Mouse (Mus musculus) embryonic facial prominence, embryonic 11.5 days (tissue): ENCODE results near the gene Bcl9l. TPM values are rescaled to one million over a fixed set of nuclear protein-coding genes. Genes with fewer than 3 reads are reported as not detected.
A peak's percentile ranks its signal among the peaks of the same experiment; 100 is the strongest.

Source experiments
- ATAC-seq: fragments of 200-750 bp; cut with Nextera tagmentation; replicated peaks from 2 replicates; pipeline ENCODE4 v1.8.0; 2017; ENCODE audit warnings: low read depth; ENCODE audit not compliant: insufficient number of reproducible peaks, low FRiP score, low TSS enrichment
- DNase-seq: peaks from one replicate; pipeline ENCODE4 v3.0.0-alpha.2; 2015; ENCODE audit warnings: low spot score
- H3K27ac ChIP-seq: fragments of 300-500 bp; sonication (generic); replicated peaks from 2 replicates; pipeline ENCODE4 v1.5.1; 2014; ENCODE audit warnings: mild to moderate bottlenecking, low read depth, low read length, control low read depth
- H3K27me3 ChIP-seq: fragments of 300-500 bp; sonication (generic); 2 replicates; pipeline ENCODE4 v1.6.1; 2014; ENCODE audit warnings: mild to moderate bottlenecking, low read length, moderate library complexity, mixed read lengths; ENCODE audit not compliant: control insufficient read depth, insufficient read depth
- H3K36me3 ChIP-seq: fragments of 300-500 bp; sonication (generic); replicated peaks from 2 replicates; pipeline ENCODE4 v1.6.1; 2014; ENCODE audit warnings: low read depth, mild to moderate bottlenecking, low read length, moderate library complexity, mixed read lengths; ENCODE audit not compliant: control insufficient read depth, insufficient read depth
- H3K4me1 ChIP-seq: fragments of 300-500 bp; sonication (generic); 2 replicates; pipeline ENCODE4 v1.6.1; 2014; ENCODE audit warnings: low read length, mixed read lengths; ENCODE audit not compliant: control insufficient read depth, insufficient read depth
- H3K4me2 ChIP-seq: fragments of 300-500 bp; sonication (generic); 2 replicates; pipeline ENCODE4 v1.6.1; 2014; ENCODE audit warnings: low read depth, mild to moderate bottlenecking, control low read depth, low read length, moderate library complexity
- H3K4me3 ChIP-seq: fragments of 300-500 bp; sonication (generic); 2 replicates; pipeline ENCODE4 v1.5.1; 2014; ENCODE audit warnings: low read depth, low read length, control low read depth
- H3K9ac ChIP-seq: fragments of 300-500 bp; sonication (generic); replicated peaks from 2 replicates; pipeline ENCODE4 v1.6.1; 2014; ENCODE audit warnings: mild to moderate bottlenecking, control low read depth, low read length
- H3K9me3 ChIP-seq: fragments of 300-500 bp; sonication (generic); replicated peaks from 2 replicates; pipeline ENCODE4 v1.6.1; 2016; ENCODE audit warnings: mild to moderate bottlenecking, low read length, inconsistent platforms, mixed read lengths; ENCODE audit not compliant: control insufficient read depth
- WGBS: fragments of 180-500 bp; shearing (Covaris S2); extraction: QIAGEN DNeasy Blood & Tissue Kit; methylation state at CpG from one replicate; pipeline ENCODE4 v1.1.7; 2014; 5-methylcytosine and 5-hydroxymethylcytosine counted together
- polyA plus RNA-seq: library from polyadenylated mRNA; unstranded; fragments of >200 nt; fragmentation: Nextera tagmentation; extraction: Ambion mirVana; gene quantifications from 2 replicates; pipeline ENCODE4 v1.2.1, GENCODE M21; 2014

Bcl9l gene
- polyA plus RNA-seq, 1 experiment from 2014 or later: 10.3 TPM

- ATAC-seq (no peak), DNase-seq (peak; percentile 65)
- 18% methylated on average over 10 of the region's 10 CpGs for WGBS
- Histone ChIP-seq H3K4me1 (peaks cover 23% of the 10 kb centered on the region), H3K27me3 (no peaks in the 10 kb centered on the region), H3K4me2 (peak overlapping the region; percentile 34; the same call in 1 of the 2 replicates), H3K4me3 (peak overlapping the region; percentile 23), H3K36me3 (peaks cover 6% of the 10 kb centered on the region), H3K9me3 (no peaks in the 10 kb centered on the region), H3K27ac (peak overlapping the region; percentile 92), H3K9ac (no peak overlapping the region)
Measured at GRCm38 (mm10) chr9:44501206-44501879, 18.7 kb downstream of the Bcl9l start.

DNA sequence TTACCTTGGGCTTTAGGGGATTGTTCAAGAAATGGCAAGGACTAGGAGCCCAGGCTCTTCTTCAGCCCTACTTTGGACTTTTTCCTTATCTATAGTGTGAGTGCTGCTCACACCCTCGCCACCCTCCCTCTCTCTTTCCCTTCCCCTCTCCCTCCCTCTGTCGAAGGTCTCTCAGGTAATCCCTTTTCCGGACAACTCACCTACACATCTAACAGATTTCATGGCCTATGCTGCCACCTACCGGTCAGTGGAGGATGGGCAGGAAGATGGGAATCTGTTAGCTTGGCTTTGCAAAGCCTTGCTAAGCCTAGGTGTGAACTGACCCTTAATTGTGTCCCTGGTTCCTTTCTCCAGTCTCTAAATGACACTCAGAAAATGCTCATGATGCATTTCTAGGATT lies 19.4 kb downstream of the Bcl9l start:
- H3K9me3 ChIP-seq: no peaks in the 10 kb centered on the region
- peak overlapping the region; percentile 31; the same call in 1 of the 2 replicates for H3K27ac ChIP-seq
- peak overlapping the region; percentile 23 for H3K4me3 ChIP-seq
- peaks cover 19% of the 10 kb centered on the region for H3K4me1 ChIP-seq
- H3K36me3 ChIP-seq: peaks cover 10% of the 10 kb centered on the region
- peak; percentile 92 for DNase-seq
- ATAC-seq: no peak
- WGBS: 0% methylated on average over 4 of the region's 4 CpGs
- no peaks in the 10 kb centered on the region for H3K27me3 ChIP-seq
- no peak overlapping the region for H3K9ac ChIP-seq
- H3K4me2 ChIP-seq: peak overlapping the region; percentile 34; the same call in 1 of the 2 replicates

DNA sequence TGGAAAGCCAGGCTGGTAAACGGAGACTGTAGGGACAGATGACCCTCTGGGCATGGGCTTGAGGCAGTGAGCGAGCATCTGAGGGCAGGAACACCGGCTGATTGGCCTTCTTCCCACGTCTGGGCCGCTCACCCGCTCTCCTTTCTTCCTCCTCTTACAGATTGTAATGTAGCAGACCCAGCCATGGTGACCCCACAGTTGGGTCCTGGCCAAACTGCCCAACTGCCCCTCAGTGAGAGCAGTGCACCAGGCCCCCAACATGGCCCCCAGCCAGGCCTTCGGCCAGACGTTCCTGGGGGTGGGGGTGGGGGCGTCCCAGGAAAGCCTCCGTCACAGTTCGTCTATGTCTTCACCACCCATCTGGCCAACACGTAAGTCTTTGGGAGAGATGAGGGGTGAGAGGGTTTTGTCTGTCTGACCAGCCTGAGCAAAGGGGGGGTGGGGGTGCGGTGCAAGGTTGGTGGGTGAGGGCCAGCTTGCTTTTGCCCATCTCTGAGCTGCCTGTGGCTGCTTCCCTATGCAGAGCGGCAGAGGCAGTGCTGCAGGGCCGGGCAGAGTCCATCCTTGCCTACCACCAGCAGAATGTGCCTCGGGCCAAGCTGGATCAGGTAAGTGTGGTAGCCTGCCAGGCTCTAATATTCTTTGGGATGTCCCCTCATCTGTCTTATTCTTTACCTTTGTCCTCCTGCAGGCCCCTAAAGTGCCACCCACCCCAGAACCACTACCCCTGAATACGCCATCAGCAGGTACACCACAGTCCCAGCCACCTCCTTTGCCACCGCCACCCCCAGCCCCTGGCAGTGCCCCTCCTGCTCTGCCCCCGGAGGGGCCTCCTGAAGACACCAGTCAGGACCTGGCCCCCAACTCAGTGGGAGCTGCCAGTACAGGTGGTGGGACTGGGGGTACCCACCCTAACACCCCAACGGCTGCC lies 22.5 kb downstream of the Bcl9l start:
- Histone ChIP-seq H3K9me3 (no peaks in the 10 kb centered on the region), H3K27ac (no peak overlapping the region), H3K4me3 (no peak overlapping the region), H3K4me1 (peaks cover 9% of the 10 kb centered on the region), H3K27me3 (no peaks in the 10 kb centered on the region), H3K4me2 (no peak overlapping the region), H3K9ac (no peak overlapping the region), H3K36me3 (peaks cover 10% of the 10 kb centered on the region)
- 77% methylated on average over 20 of the region's 20 CpGs for WGBS
- DNase-seq: no peak
- no peak for ATAC-seq

DNA sequence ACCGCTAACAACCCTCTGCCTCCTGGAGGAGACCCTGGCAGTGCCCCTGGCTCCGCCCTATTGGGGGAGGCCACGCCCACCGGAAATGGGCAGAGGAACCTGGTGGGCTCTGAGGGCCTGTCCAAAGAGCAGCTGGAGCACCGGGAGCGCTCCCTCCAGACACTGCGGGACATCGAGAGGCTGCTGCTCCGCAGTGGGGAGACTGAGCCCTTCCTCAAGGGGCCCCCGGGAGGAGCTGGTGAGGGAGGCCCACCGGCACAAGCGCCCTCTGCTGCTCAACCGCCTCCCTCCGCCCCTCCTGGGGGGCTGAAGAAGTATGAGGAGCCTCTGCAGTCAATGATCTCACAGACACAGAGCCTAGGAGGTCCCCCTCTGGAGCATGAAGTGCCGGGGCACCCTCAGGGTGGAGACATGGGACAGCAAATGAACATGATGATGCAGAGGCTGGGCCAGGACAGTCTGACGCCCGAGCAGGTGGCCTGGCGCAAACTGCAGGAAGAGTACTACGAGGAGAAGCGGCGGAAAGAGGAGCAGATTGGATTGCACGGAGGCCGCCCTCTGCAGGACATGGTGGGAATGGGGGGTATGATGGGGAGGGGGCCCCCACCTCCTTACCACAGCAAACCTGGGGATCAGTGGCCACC lies 23.3 kb downstream of the Bcl9l start:
- Histone ChIP-seq H3K4me2 (no peak overlapping the region), H3K9ac (no peak overlapping the region), H3K36me3 (peaks cover 10% of the 10 kb centered on the region), H3K27me3 (no peaks in the 10 kb centered on the region), H3K9me3 (no peaks in the 10 kb centered on the region), H3K27ac (no peak overlapping the region), H3K4me3 (no peak overlapping the region), H3K4me1 (peaks cover 5% of the 10 kb centered on the region)
- WGBS: 64% methylated on average over 23 of the region's 23 CpGs
- ATAC-seq (no peak), DNase-seq (no peak)

DNA sequence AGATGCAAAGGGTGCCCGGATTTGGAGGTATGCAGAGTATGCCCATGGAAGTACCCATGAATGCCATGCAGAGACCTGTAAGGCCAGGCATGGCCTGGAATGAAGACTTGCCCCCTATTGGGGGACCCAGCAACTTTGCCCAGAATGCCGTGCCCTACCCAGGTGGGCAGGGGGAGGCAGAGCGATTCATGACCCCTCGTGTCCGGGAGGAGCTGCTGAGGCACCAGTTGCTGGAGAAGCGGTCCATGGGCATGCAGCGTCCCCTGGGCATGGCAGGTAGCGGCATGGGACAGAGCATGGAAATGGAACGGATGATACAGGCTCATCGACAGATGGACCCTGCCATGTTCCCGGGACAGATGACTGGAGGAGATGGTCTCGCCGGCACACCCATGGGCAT lies 23.9 kb downstream of the Bcl9l start:
- H3K4me2 ChIP-seq: no peak overlapping the region
- H3K27ac ChIP-seq: no peak overlapping the region
- no peak for ATAC-seq
- DNase-seq: no peak
- peaks cover 5% of the 10 kb centered on the region for H3K4me1 ChIP-seq
- peaks cover 10% of the 10 kb centered on the region for H3K36me3 ChIP-seq
- no peaks in the 10 kb centered on the region for H3K9me3 ChIP-seq
- no peaks in the 10 kb centered on the region for H3K27me3 ChIP-seq
- no peak overlapping the region for H3K9ac ChIP-seq
- no peak overlapping the region for H3K4me3 ChIP-seq
- WGBS: 95% methylated on average over 13 of the region's 13 CpGs

GRCm38 (mm10) chr9:44507345-44507744 lies 24.7 kb downstream of the Bcl9l start:
- Histone ChIP-seq H3K4me2 (no peak overlapping the region), H3K36me3 (peaks cover 10% of the 10 kb centered on the region), H3K9me3 (no peaks in the 10 kb centered on the region), H3K27ac (no peak overlapping the region), H3K27me3 (no peaks in the 10 kb centered on the region), H3K4me1 (peaks cover 5% of the 10 kb centered on the region), H3K4me3 (no peak overlapping the region), H3K9ac (no peak overlapping the region)
- no peak for DNase-seq
- 93% methylated on average over 6 of the region's 6 CpGs for WGBS
- no peak for ATAC-seq

DNA sequence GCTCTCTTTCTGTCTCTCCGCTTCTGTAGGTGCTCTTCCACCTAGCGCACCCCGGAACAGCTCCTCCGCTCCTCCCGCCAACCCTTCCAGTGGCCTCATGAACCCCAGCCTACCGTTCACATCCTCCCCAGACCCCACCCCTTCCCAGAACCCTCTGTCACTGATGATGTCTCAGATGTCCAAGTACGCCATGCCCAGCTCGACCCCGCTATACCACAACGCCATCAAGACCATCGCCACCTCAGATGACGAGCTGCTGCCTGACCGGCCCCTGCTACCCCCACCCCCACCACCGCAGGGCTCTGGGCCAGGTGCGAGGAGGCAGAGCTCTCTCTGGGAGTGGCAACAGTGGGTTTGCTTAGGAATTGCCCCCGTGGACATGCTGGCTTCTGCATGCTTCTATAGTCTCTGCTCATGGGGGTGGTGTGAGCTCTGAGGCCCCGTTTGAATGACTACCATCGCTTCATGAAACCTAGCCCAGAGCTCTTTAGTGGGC lies 25.5 kb downstream of the Bcl9l start:
- no peak overlapping the region for H3K4me2 ChIP-seq
- H3K4me3 ChIP-seq: no peak overlapping the region
- no peaks in the 10 kb centered on the region for H3K27me3 ChIP-seq
- no peak overlapping the region for H3K9ac ChIP-seq
- no peak overlapping the region for H3K27ac ChIP-seq
- H3K9me3 ChIP-seq: no peaks in the 10 kb centered on the region
- H3K4me1 ChIP-seq: peaks cover 5% of the 10 kb centered on the region
- peaks cover 10% of the 10 kb centered on the region for H3K36me3 ChIP-seq
- DNase-seq (no peak), ATAC-seq (no peak)
- 86% methylated on average over 18 of the region's 18 CpGs for WGBS
